Mouse (Mus musculus): Measurements from ENCODE around the gene Frmd4b. TPM values are rescaled to one million over a fixed set of nuclear protein-coding genes. Genes with fewer than 3 reads are reported as not detected.

Gene Frmd4b
- polyA plus RNA-seq, 1 experiment from 2014 or later: 15.1 TPM

DNA sequence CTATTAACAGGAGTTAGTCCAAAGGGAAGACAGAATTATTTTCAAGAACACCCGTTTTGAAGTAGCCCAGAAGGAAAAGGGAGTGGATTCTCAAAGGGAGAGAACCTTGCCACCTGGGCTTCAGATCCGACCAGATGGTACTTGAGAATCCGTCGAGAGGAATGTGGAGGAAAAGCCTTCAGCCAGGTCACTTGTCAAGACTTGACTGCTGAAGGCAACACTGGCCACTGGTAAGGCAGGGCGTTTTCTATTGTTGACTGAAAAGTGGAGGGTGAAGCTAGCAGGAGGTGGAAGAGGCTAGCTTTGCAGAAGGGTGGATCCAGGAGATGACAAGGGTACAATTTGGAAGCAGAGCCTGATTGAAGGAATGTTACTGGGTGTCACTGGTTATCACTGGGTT is 324.4 kb downstream of the Frmd4b start:
- H3K27me3 ChIP-seq (ENCODE audit: control insufficient read depth, insufficient read depth, low read depth, low read length): no peaks in the 10 kb centered on the region
- no peak overlapping the region for H3K9ac ChIP-seq (ENCODE audit: low read depth, low read length)
- H3K36me3 ChIP-seq (ENCODE audit: control insufficient read depth, insufficient read depth, low read length): peaks cover 8% of the 10 kb centered on the region
- H3K27ac ChIP-seq (ENCODE audit: low read length): no peak overlapping the region
- H3K4me2 ChIP-seq (ENCODE audit: low read length): no peak overlapping the region
- H3K4me3 ChIP-seq (ENCODE audit: low read depth, low read length): no peak overlapping the region
- WGBS: 82% methylated on average over 5 of the region's 5 CpGs
- no peak for ATAC-seq
- H3K9me3 ChIP-seq (replicated peaks; ENCODE audit: control insufficient read depth, low read length, poor library complexity, severe bottlenecking): no peaks in the 10 kb centered on the region
- no peaks in the 10 kb centered on the region for H3K4me1 ChIP-seq (ENCODE audit: control insufficient read depth, insufficient read depth, low read length)

- ATAC-seq: no peak
- no peaks in the 10 kb centered on the region for H3K4me1 ChIP-seq (ENCODE audit: control insufficient read depth, insufficient read depth, low read length)
- 96% methylated on average over 3 of the region's 3 CpGs for WGBS
Observed at GRCm38 (mm10) chr6:97292096-97292495, 325.2 kb downstream of the Frmd4b start.

DNA sequence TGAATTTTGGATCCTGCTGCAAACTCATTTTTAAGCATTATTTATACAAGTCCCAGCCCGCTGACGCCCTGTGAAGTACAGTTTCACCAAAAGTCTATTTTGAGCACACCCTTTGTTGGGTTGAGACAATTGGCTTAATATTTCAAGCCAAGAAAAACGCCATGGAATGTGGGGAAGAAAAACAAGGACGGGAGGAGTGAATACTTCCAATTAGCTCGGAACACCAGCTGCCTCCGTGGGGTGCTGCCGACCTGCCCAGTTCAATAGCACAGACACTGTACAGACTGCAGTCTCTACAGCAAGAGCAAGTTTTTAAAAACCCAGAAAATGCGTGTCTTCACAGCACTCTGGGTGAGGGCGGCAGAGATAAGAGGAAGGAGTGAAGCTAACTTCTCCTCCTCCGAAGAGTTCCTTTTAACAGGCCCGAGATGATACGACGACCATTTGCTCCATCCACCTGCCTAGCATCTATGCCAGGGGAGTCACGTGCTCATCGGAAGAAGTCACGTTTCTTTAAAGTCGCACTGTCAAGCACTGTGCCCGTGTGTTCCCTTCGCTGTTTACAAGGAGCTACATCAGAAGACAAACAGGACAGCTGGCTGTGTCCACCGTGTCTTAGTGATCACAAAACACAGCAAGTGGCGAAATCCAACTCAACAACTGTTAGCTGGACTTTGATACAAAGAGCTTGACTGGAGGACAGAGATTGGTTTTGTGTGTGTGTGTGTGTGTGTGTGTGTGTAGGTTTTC is 326.0 kb downstream of the Frmd4b start:
- ATAC-seq: no peak
- H3K9me3 ChIP-seq (replicated peaks; ENCODE audit: control insufficient read depth, low read length, poor library complexity, severe bottlenecking): no peaks in the 10 kb centered on the region
- H3K4me2 ChIP-seq (ENCODE audit: low read length): no peak overlapping the region
- H3K9ac ChIP-seq (ENCODE audit: low read depth, low read length): no peak overlapping the region
- H3K27ac ChIP-seq (ENCODE audit: low read length): no peak overlapping the region
- H3K4me3 ChIP-seq (ENCODE audit: low read depth, low read length): no peak overlapping the region
- no peaks in the 10 kb centered on the region for H3K27me3 ChIP-seq (ENCODE audit: control insufficient read depth, insufficient read depth, low read depth, low read length)
- H3K4me1 ChIP-seq (ENCODE audit: control insufficient read depth, insufficient read depth, low read length): no peaks in the 10 kb centered on the region
- H3K36me3 ChIP-seq (ENCODE audit: control insufficient read depth, insufficient read depth, low read length): peaks cover 7% of the 10 kb centered on the region
- WGBS: 70% methylated on average over 21 of the region's 21 CpGs

More at GRCm38 (mm10) chr6:97292096-97292495, 325.2 kb downstream of the Frmd4b start:
- Histone ChIP-seq H3K27me3 (ENCODE audit: control insufficient read depth, insufficient read depth, low read depth, low read length) (no peaks in the 10 kb centered on the region), H3K36me3 (ENCODE audit: control insufficient read depth, insufficient read depth, low read length) (peaks cover 7% of the 10 kb centered on the region), H3K9ac (ENCODE audit: low read depth, low read length) (no peak overlapping the region), H3K9me3 (replicated peaks; ENCODE audit: control insufficient read depth, low read length, poor library complexity, severe bottlenecking) (no peaks in the 10 kb centered on the region), H3K4me2 (ENCODE audit: low read length) (no peak overlapping the region), H3K4me3 (ENCODE audit: low read depth, low read length) (no peak overlapping the region), H3K27ac (ENCODE audit: low read length) (no peak overlapping the region)

GRCm38 (mm10) chr6:97290687-97291086 is 326.7 kb downstream of the Frmd4b start:
- H3K27me3 ChIP-seq (ENCODE audit: control insufficient read depth, insufficient read depth, low read depth, low read length): no peaks in the 10 kb centered on the region
- H3K4me3 ChIP-seq (ENCODE audit: low read depth, low read length): no peak overlapping the region
- WGBS: 47% methylated on average over 3 of the region's 3 CpGs
- no peaks in the 10 kb centered on the region for H3K4me1 ChIP-seq (ENCODE audit: control insufficient read depth, insufficient read depth, low read length)
- no peaks in the 10 kb centered on the region for H3K9me3 ChIP-seq (replicated peaks; ENCODE audit: control insufficient read depth, low read length, poor library complexity, severe bottlenecking)
- no peak overlapping the region for H3K4me2 ChIP-seq (ENCODE audit: low read length)
- H3K9ac ChIP-seq (ENCODE audit: low read depth, low read length): no peak overlapping the region
- ATAC-seq: no peak
- peaks cover 4% of the 10 kb centered on the region for H3K36me3 ChIP-seq (ENCODE audit: control insufficient read depth, insufficient read depth, low read length)
- H3K27ac ChIP-seq (ENCODE audit: low read length): no peak overlapping the region

DNA sequence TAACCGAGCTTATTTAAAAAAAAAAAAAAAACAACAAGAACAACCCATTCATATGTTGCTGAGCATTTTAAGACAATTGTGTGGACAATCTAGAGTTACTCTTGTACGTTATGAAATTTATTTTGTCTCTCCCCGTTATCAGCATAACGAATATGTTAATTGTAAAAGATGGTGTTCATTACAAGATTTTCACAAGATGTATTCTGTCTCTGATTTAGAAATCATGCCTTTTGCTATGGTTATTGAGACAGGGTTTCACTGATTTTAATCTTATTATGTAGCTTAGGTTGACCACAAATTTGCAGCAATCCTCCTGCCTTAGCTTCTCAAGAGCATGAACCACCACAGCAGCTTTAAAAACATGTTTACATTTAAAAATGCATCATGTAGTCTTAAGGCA is 327.5 kb downstream of the Frmd4b start:
- no peaks in the 10 kb centered on the region for H3K4me1 ChIP-seq (ENCODE audit: control insufficient read depth, insufficient read depth, low read length)
- H3K9ac ChIP-seq (ENCODE audit: low read depth, low read length): no peak overlapping the region
- WGBS: 90% methylated on average over 4 of the region's 4 CpGs
- no peaks in the 10 kb centered on the region for H3K36me3 ChIP-seq (ENCODE audit: control insufficient read depth, insufficient read depth, low read length)
- no peak for ATAC-seq
- H3K27ac ChIP-seq (ENCODE audit: low read length): no peak overlapping the region
- H3K27me3 ChIP-seq (ENCODE audit: control insufficient read depth, insufficient read depth, low read depth, low read length): no peaks in the 10 kb centered on the region
- no peak overlapping the region for H3K4me2 ChIP-seq (ENCODE audit: low read length)
- H3K4me3 ChIP-seq (ENCODE audit: low read depth, low read length): no peak overlapping the region
- H3K9me3 ChIP-seq (replicated peaks; ENCODE audit: control insufficient read depth, low read length, poor library complexity, severe bottlenecking): no peaks in the 10 kb centered on the region

GRCm38 (mm10) chr6:97289316-97289820 is 328.0 kb downstream of the Frmd4b start:
- Histone ChIP-seq H3K27me3 (ENCODE audit: control insufficient read depth, insufficient read depth, low read depth, low read length) (no peaks in the 10 kb centered on the region), H3K4me3 (ENCODE audit: low read depth, low read length) (no peak overlapping the region), H3K27ac (ENCODE audit: low read length) (no peak overlapping the region), H3K4me2 (ENCODE audit: low read length) (no peak overlapping the region), H3K36me3 (ENCODE audit: control insufficient read depth, insufficient read depth, low read length) (no peaks in the 10 kb centered on the region), H3K4me1 (ENCODE audit: control insufficient read depth, insufficient read depth, low read length) (no peaks in the 10 kb centered on the region), H3K9ac (ENCODE audit: low read depth, low read length) (no peak overlapping the region), H3K9me3 (replicated peaks; ENCODE audit: control insufficient read depth, low read length, poor library complexity, severe bottlenecking) (no peaks in the 10 kb centered on the region)
- 79% methylated on average over 10 of the region's 10 CpGs for WGBS
- ATAC-seq: no peak

DNA sequence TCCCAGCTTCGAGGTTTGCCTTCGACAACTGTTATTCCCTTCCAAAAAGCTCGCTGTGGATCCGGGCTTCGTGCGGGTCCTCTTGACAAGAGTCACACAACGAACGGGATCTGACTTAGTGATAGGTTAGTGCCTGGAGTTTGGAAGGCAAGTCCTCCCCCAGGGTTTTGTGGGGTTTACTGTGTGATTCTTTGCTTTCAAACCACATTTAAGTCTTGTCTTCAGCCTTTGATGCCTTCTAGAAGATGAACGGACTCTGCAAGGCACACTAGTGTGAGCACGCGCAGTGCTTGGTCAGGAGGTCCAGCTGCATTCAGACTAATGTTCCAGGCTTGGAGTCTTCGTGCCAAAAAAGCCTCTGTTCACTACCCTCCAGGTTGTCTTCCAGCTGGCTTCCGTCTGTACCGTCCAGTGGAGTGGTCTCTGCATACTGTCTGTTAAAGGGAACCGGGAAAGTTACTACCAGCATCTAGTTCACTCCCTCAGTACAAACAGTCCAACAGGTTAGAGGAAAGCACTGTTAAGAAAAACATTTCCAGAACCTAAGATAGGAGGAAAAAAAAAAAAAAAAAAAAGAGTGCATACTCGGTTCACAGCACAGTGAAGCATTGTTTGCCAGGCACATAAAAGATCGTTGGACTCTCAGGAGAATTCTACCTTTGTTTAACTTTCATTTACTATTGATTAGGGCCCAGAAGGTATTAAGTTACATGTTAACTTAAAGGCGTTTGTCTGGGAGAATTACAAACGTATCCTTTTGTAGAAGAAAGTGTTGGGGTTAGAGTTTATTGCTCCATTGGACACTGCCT is 329.1 kb downstream of the Frmd4b start:
- Histone ChIP-seq H3K36me3 (ENCODE audit: control insufficient read depth, insufficient read depth, low read length) (no peaks in the 10 kb centered on the region), H3K27me3 (ENCODE audit: control insufficient read depth, insufficient read depth, low read depth, low read length) (no peaks in the 10 kb centered on the region), H3K27ac (ENCODE audit: low read length) (no peak overlapping the region), H3K4me3 (ENCODE audit: low read depth, low read length) (no peak overlapping the region), H3K9me3 (replicated peaks; ENCODE audit: control insufficient read depth, low read length, poor library complexity, severe bottlenecking) (no peaks in the 10 kb centered on the region), H3K9ac (ENCODE audit: low read depth, low read length) (no peak overlapping the region), H3K4me1 (ENCODE audit: control insufficient read depth, insufficient read depth, low read length) (no peaks in the 10 kb centered on the region), H3K4me2 (ENCODE audit: low read length) (no peak overlapping the region)
- WGBS: 86% methylated on average over 19 of the region's 19 CpGs
- no peak for ATAC-seq

GRCm38 (mm10) chr6:97286332-97286731 is 331.0 kb downstream of the Frmd4b start:
- 97% methylated on average over 5 of the region's 5 CpGs for WGBS
- Histone ChIP-seq H3K9me3 (replicated peaks; ENCODE audit: control insufficient read depth, low read length, poor library complexity, severe bottlenecking) (no peaks in the 10 kb centered on the region), H3K27me3 (ENCODE audit: control insufficient read depth, insufficient read depth, low read depth, low read length) (no peaks in the 10 kb centered on the region)

DNA sequence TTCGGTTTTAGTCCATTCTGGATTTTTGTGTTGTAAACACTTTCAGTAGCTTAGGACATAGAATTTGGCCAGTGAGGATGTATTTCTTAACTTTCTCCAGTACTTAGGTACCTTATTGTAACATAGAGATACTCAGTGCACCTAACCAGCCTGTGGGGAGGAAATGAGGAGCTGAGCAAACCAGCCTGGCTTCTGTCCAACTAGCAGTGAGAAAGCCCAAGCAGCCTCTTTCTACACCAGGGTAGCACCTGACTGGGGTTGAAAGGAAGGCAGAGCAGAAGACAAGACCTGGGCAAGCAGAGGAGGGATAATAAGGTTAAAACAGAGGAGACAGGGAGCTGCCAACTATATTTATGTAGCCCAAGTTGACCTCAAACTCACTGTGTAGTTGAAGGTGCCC is 333.7 kb downstream of the Frmd4b start:
- Histone ChIP-seq H3K36me3 (ENCODE audit: control insufficient read depth, insufficient read depth, low read length) (no peaks in the 10 kb centered on the region), H3K9ac (ENCODE audit: low read depth, low read length) (no peak overlapping the region), H3K4me2 (ENCODE audit: low read length) (no peak overlapping the region), H3K4me1 (ENCODE audit: control insufficient read depth, insufficient read depth, low read length) (no peaks in the 10 kb centered on the region), H3K9me3 (replicated peaks; ENCODE audit: control insufficient read depth, low read length, poor library complexity, severe bottlenecking) (no peaks in the 10 kb centered on the region), H3K27ac (ENCODE audit: low read length) (no peak overlapping the region), H3K4me3 (ENCODE audit: low read depth, low read length) (no peak overlapping the region), H3K27me3 (ENCODE audit: control insufficient read depth, insufficient read depth, low read depth, low read length) (no peaks in the 10 kb centered on the region)
- 100% methylated on average over 1 of the region's 1 CpGs for WGBS
- no peak for ATAC-seq

More at GRCm38 (mm10) chr6:97286332-97286731, 331.0 kb downstream of the Frmd4b start:
- Histone ChIP-seq H3K4me3 (ENCODE audit: low read depth, low read length) (no peak overlapping the region), H3K36me3 (ENCODE audit: control insufficient read depth, insufficient read depth, low read length) (no peaks in the 10 kb centered on the region), H3K4me1 (ENCODE audit: control insufficient read depth, insufficient read depth, low read length) (no peaks in the 10 kb centered on the region), H3K4me2 (ENCODE audit: low read length) (no peak overlapping the region), H3K9ac (ENCODE audit: low read depth, low read length) (no peak overlapping the region), H3K27ac (ENCODE audit: low read length) (no peak overlapping the region)
- ATAC-seq: no peak

Measured in midbrain, embryonic 16.5 days (tissue).